Mouse (Mus musculus) erythroblast, embryonic 14.5 days (primary cell): ENCODE measurements around the gene Slc6a20b.

Experiments used
- GATA1 ChIP-seq: IDR thresholded peaks from 2 replicates; pipeline ENCODE4 v1.6.1; 2012; ENCODE audit warnings: low read length, inconsistent platforms, mixed read lengths
- TAL1 ChIP-seq: IDR thresholded peaks from 3 replicates; pipeline ENCODE4 v1.6.1; 2012; ENCODE audit warnings: low read length, inconsistent platforms, mixed read lengths

- TF ChIP-seq TAL1, result no peak
- TF ChIP-seq GATA1, result no peak
Observed at GRCm38 (mm10) chr9:123577360-123578192, 54.8 kb downstream of the Slc6a20b start.
